Mouse (Mus musculus): ENCODE measurements around the gene Sox18.

DNA sequence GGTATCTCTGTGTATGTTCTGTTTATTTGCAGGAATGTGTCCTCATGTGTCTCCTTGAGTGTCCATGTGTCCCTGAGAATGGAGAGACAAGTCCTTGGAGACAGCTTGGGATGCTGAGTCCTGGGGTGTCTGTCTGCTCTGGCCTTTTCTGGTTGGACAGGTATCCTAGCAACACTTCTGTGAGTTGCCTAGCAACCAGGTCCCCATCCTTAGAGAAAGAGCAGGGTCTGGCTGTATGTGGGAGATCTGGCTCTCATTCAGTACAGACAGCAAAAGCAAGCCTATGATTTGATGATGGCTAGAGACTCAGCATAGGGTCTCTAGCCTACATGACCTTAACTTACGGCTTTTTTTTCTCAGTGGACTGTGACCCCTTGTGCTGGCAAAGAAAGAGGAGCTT is 42.3 kb upstream of the Sox18 start:
- TF ChIP-seq CTCF (IDR thresholded peaks at IDR 0.05; ENCODE audit: control insufficient read depth, insufficient read depth, insufficient read length), result no peak
- TF ChIP-seq MAX (IDR thresholded peaks at IDR 0.05), result no peak
- TF ChIP-seq MYOG (IDR thresholded peaks at IDR 0.05; ENCODE audit: control insufficient read depth, extremely low read depth, insufficient read length), result no peak
- TF ChIP-seq CEBPB (IDR thresholded peaks at IDR 0.05; ENCODE audit: low read depth), result no peak

Data from C2C12 (cell line).